11 mouse cellular contexts compared by ENCODE assay signal in genomic region chr7:31098697-31099611, GRCm38 (mm10). TPM values are rescaled to one million over a fixed set of nuclear protein-coding genes. Genes with fewer than 3 reads are reported as not detected.
DNase-seq lines count a peak whose midpoint lies in the region; ATAC-seq and TF ChIP-seq lines count a peak whose summit lies in the region.
"Had no signal": no experiment of that assay in that cellular context is flagged by ENCODE, and none has a peak within 500 bp of the region (broad histone marks: within the 10 kb centered on the region; RNA-seq: fewer than 3 reads in every experiment).

No protein-coding gene starts in this region.

- no peak for TF ChIP-seq POLR2A in kidney, adult 2 months (IDR thresholded peaks at IDR 0.05; ENCODE audit: low read depth, low read length)
- no peak for TF ChIP-seq POLR2A in thymus, adult 2 months (IDR thresholded peaks at IDR 0.05; ENCODE audit: control insufficient read depth, extremely low read depth, insufficient read depth, low read length, poor library complexity)

- WGBS in kidney, adult 2 months, result 77% methylated on average over 22 of the region's 22 CpGs
- 93% methylated on average over 22 of the region's 22 CpGs for WGBS in thymus, adult 2 months

- no peaks in the 10 kb centered on the region for H3K27me3 ChIP-seq in kidney, adult 2 months (replicated peaks; ENCODE audit: control insufficient read depth, insufficient read depth, low read length)
- no peaks in the 10 kb centered on the region for H3K27me3 ChIP-seq in thymus, adult 2 months (ENCODE audit: control insufficient read depth, insufficient read depth, low read length)

- no peak overlapping the region for H3K4me3 ChIP-seq in kidney, adult 2 months (ENCODE audit: insufficient read depth, low read depth, low read length)
- no peak overlapping the region for H3K4me3 ChIP-seq in thymus, adult 2 months (ENCODE audit: control insufficient read depth, insufficient read depth, low read length)
- H3K4me3 ChIP-seq: myocyte had no signal

- no peak overlapping the region for H3K27ac ChIP-seq in kidney, adult 2 months (ENCODE audit: insufficient read depth, low read depth, low read length)
- no peak overlapping the region for H3K27ac ChIP-seq in thymus, adult 2 months (ENCODE audit: control insufficient read depth, insufficient read depth, low read length)
- H3K27ac ChIP-seq: hindbrain, embryonic 14.5 days had no signal

- no peaks in the 10 kb centered on the region; the same call in 1 of the 2 replicates for H3K36me3 ChIP-seq in kidney, adult 2 months (ENCODE audit: control insufficient read depth, insufficient read depth, low read length)
- H3K36me3 ChIP-seq in thymus, adult 2 months (ENCODE audit: control insufficient read depth, insufficient read depth, low read length), result no peaks in the 10 kb centered on the region
- H3K36me3 ChIP-seq: G1E had no signal

- ATAC-seq in megakaryocyte, adult 5-6 weeks (ENCODE audit: poor library complexity, severe bottlenecking), result no peak

- no peak for DNase-seq in kidney, adult 2 months
- DNase-seq in kidney, adult 11 months, result no peak
- peak; percentile 29 for DNase-seq in thymus, postnatal 14 days
- DNase-seq in thymus, adult 2 months, result no peak
- DNase-seq in adrenal gland, postnatal 10 days, result peak; percentile 61
- no peak for DNase-seq in MN1 (ENCODE audit: low spot score)

- H3K4me1 ChIP-seq in kidney, adult 2 months (ENCODE audit: control insufficient read depth, insufficient read depth, low read length), result no peaks in the 10 kb centered on the region
- H3K4me1 ChIP-seq in thymus, adult 2 months (replicated peaks; ENCODE audit: control insufficient read depth, insufficient read depth, low read length), result peaks cover 4% of the 10 kb centered on the region

- TF ChIP-seq CTCF in kidney, adult 2 months (conservative IDR thresholded peaks at IDR 0.05; ENCODE audit: insufficient read depth, insufficient read length, low read depth, low read length), result 0 out of 2 replicates have a peak, but pooled peaks have one; percentile 9
- TF ChIP-seq CTCF in thymus, adult 2 months (IDR thresholded peaks at IDR 0.05; ENCODE audit: borderline replicate concordance, control insufficient read depth, extremely low read depth, insufficient read depth, low read length, poor library complexity), result no peak

RNA-seq across cellular contexts. Expression of gene Hpn, which starts 16.1 kb away (rescaled TPM):
- polyA plus RNA-seq in kidney, adult 2 months (2012; rRNA removed), result 626 and 739 TPM in 2 replicates
- polyA plus RNA-seq in thymus, adult 2 months (2012; rRNA removed), result 7.0 and 8.2 TPM in 2 replicates
- total RNA-seq in adrenal gland, postnatal 10 days (2021), result 10 to 100 TPM; 25.1 to 65.2 TPM
- 1.5 and 2.1 TPM in 2 replicates for total RNA-seq in megakaryocyte, adult 5-6 weeks (2015)
- total RNA-seq in megakaryocyte, adult 5-6 weeks (2017), result 0.33 and 1.7 TPM in 2 replicates
- polyA plus RNA-seq: G1E, myocyte had no signal

RNA-seq across cellular contexts. Expression of gene Fxyd3, which starts 22.4 kb away (rescaled TPM):
- polyA plus RNA-seq in kidney, adult 2 months (2012; rRNA removed), result 4.8 and 5.1 TPM in 2 replicates
- polyA plus RNA-seq in thymus, adult 2 months (2012; rRNA removed), result 23.5 and 34.7 TPM in 2 replicates
- total RNA-seq in adrenal gland, postnatal 10 days (2021), result 1 to 10 TPM; 4.0 to 5.6 TPM
- total RNA-seq in megakaryocyte, adult 5-6 weeks (2015), result not detected in 2 replicates
- total RNA-seq in megakaryocyte, adult 5-6 weeks (2017), result not detected in 2 replicates
- total RNA-seq: layer of hippocampus, postnatal 25 days had no signal
- polyA plus RNA-seq: G1E had no signal

RNA-seq across cellular contexts. Expression of gene Scn1b, which starts 27.8 kb away (rescaled TPM):
- polyA plus RNA-seq in kidney, adult 2 months (2012; rRNA removed), result 25.1 and 27.9 TPM in 2 replicates
- 18.7 and 21.2 TPM in 2 replicates for polyA plus RNA-seq in thymus, adult 2 months (2012; rRNA removed)
- 10 to 100 TPM; 15.7 to 39.2 TPM for total RNA-seq in adrenal gland, postnatal 10 days (2021)
- 0.52 TPM in 1 of 2 replicates, not detected in the other for total RNA-seq in megakaryocyte, adult 5-6 weeks (2015)
- total RNA-seq in megakaryocyte, adult 5-6 weeks (2017), result 0.28 and 0.59 TPM in 2 replicates
- total RNA-seq: G1E had no signal
- polyA plus RNA-seq: G1E had no signal

RNA-seq across cellular contexts. Expression of gene Lgi4, which starts 39.8 kb away (rescaled TPM):
- polyA plus RNA-seq in kidney, adult 2 months (2012; rRNA removed), result 0.99 and 2.2 TPM in 2 replicates
- polyA plus RNA-seq in thymus, adult 2 months (2012; rRNA removed), result 1.1 and 1.8 TPM in 2 replicates
- 1 to 10 TPM; 6.1 to 7.0 TPM for total RNA-seq in adrenal gland, postnatal 10 days (2021)
- 0.13 TPM in 1 of 2 replicates, not detected in the other for total RNA-seq in megakaryocyte, adult 5-6 weeks (2015)
- total RNA-seq in megakaryocyte, adult 5-6 weeks (2017), result 0.07 TPM in 1 of 2 replicates, not detected in the other
- polyA plus RNA-seq: G1E, myocyte had no signal

RNA-seq across cellular contexts. Expression of gene Fxyd1, which starts 42.0 kb away (rescaled TPM):
- 107 and 119 TPM in 2 replicates for polyA plus RNA-seq in kidney, adult 2 months (2012; rRNA removed)
- polyA plus RNA-seq in thymus, adult 2 months (2012; rRNA removed), result 46.4 and 107 TPM in 2 replicates
- total RNA-seq in adrenal gland, postnatal 10 days (2021), result 100 to 1,000 TPM; 353 to 358 TPM
- total RNA-seq in megakaryocyte, adult 5-6 weeks (2015), result 0.46 TPM in 1 of 2 replicates, not detected in the other
- not detected in 2 replicates for total RNA-seq in megakaryocyte, adult 5-6 weeks (2017)
- total RNA-seq: G1E had no signal
- polyA plus RNA-seq: G1E had no signal

Comparison
In these comparisons a context has a peak if more than half of its experiments do, and no peak if none do; other contexts are left out.
1. DNase-seq: peak in thymus, postnatal 14 days (single experiment) and adrenal gland, postnatal 10 days (single experiment); none in kidney, adult 2 months (single experiment), kidney, adult 11 months (single experiment), thymus, adult 2 months (single experiment) and MN1 (single experiment).
2. RNA of gene Hpn, which starts 16.1 kb away (total RNA-seq): 25.1 to 65.2 TPM in adrenal gland, postnatal 10 days; 0.33 to 2.1 TPM in megakaryocyte, adult 5-6 weeks; every median in the first group is over 4 times any median in the second.
3. RNA of gene Fxyd3, which starts 22.4 kb away (total RNA-seq): 4.0 to 5.6 TPM in adrenal gland, postnatal 10 days; not detected in megakaryocyte, adult 5-6 weeks; every median in the first group is over 4 times any median in the second.
4. RNA of gene Scn1b, which starts 27.8 kb away (total RNA-seq): 15.7 to 39.2 TPM in adrenal gland, postnatal 10 days; 0.28 to 0.59 TPM in megakaryocyte, adult 5-6 weeks; every median in the first group is over 10 times any median in the second.